Mouse (Mus musculus): ENCODE data around the gene Ptprd. TPM values are rescaled to one million over a fixed set of nuclear protein-coding genes. Genes with fewer than 3 reads are reported as not detected.
"Not testable (repeated sequence)": the region's sequence is repeated elsewhere in the genome, so short reads cannot be mapped to it uniquely, and the experiment has no call there.

Gene Ptprd
- total RNA-seq, 4 experiments from 2014 or later, result 270 to 296 (median 280) TPM

- peak in 1 of 2 experiments; percentile 34 for DNase-seq (ENCODE audit: low spot score in 2 of 2)
These were observed 1759.5 kb downstream of the Ptprd start for GRCm38 (mm10) chr4:76452286-76452685.

- no peak for DNase-seq (ENCODE audit: low spot score in 2 of 2)
These were observed 1760.7 kb downstream of the Ptprd start for GRCm38 (mm10) chr4:76451019-76451552.

GRCm38 (mm10) chr4:76450351-76451018 lies 1761.3 kb downstream of the Ptprd start:
- peak in 1 of 2 experiments; percentile 50 for DNase-seq (ENCODE audit: low spot score in 2 of 2)

GRCm38 (mm10) chr4:76449466-76450350 lies 1762.1 kb downstream of the Ptprd start:
- DNase-seq (ENCODE audit: low spot score in 2 of 2), result peak; percentile 56 to 70

- no peak for DNase-seq (ENCODE audit: low spot score in 2 of 2)
These were observed 1762.9 kb downstream of the Ptprd start for GRCm38 (mm10) chr4:76448678-76449465.

- DNase-seq (ENCODE audit: low spot score in 2 of 2), result no peak
These were observed 1764.4 kb downstream of the Ptprd start for GRCm38 (mm10) chr4:76447396-76447795.

GRCm38 (mm10) chr4:76444778-76445177 lies 1767.0 kb downstream of the Ptprd start:
- no peak for DNase-seq (ENCODE audit: low spot score in 2 of 2)

GRCm38 (mm10) chr4:76443553-76443952 lies 1768.2 kb downstream of the Ptprd start:
- DNase-seq (ENCODE audit: low spot score in 2 of 2), result no peak

- no peak for DNase-seq (ENCODE audit: low spot score in 2 of 2)
These were observed 1770.9 kb downstream of the Ptprd start for GRCm38 (mm10) chr4:76440791-76441364.

GRCm38 (mm10) chr4:76438496-76439079 lies 1773.2 kb downstream of the Ptprd start:
- no peak for DNase-seq (ENCODE audit: low spot score in 2 of 2)

- DNase-seq (ENCODE audit: low spot score in 2 of 2), result no peak
These were observed 1773.7 kb downstream of the Ptprd start for GRCm38 (mm10) chr4:76438068-76438467.

GRCm38 (mm10) chr4:76435920-76436319 lies 1775.8 kb downstream of the Ptprd start:
- no peak for DNase-seq (ENCODE audit: low spot score in 2 of 2)

- no peak for DNase-seq (ENCODE audit: low spot score in 2 of 2)
These were observed 1782.0 kb downstream of the Ptprd start for GRCm38 (mm10) chr4:76429769-76430168.

GRCm38 (mm10) chr4:76427036-76427435 lies 1784.7 kb downstream of the Ptprd start:
- DNase-seq (ENCODE audit: low spot score in 2 of 2), result not testable (repeated sequence)

- no peak for DNase-seq (ENCODE audit: low spot score in 2 of 2)
These were observed 1786.6 kb downstream of the Ptprd start for GRCm38 (mm10) chr4:76425230-76425575.

GRCm38 (mm10) chr4:76424324-76425229 lies 1787.2 kb downstream of the Ptprd start:
- DNase-seq (ENCODE audit: low spot score in 2 of 2), result peak in 1 of 2 experiments; percentile 33

GRCm38 (mm10) chr4:76422113-76422512 lies 1789.6 kb downstream of the Ptprd start:
- DNase-seq (ENCODE audit: low spot score in 2 of 2), result no peak

- DNase-seq (ENCODE audit: low spot score in 2 of 2), result no peak
These were observed 1792.1 kb downstream of the Ptprd start for GRCm38 (mm10) chr4:76419641-76420040.

GRCm38 (mm10) chr4:76417676-76418075 lies 1794.1 kb downstream of the Ptprd start:
- DNase-seq (ENCODE audit: low spot score in 2 of 2), result no peak

- DNase-seq (ENCODE audit: low spot score in 2 of 2), result no peak
These were observed 1796.1 kb downstream of the Ptprd start for GRCm38 (mm10) chr4:76415624-76416023.

All from left cerebral cortex, adult 8-10 months (tissue).